Mouse (Mus musculus) liver, embryonic 14.5 days (tissue): ENCODE measurements around the gene Scai. TPM values are rescaled to one million over a fixed set of nuclear protein-coding genes. Genes with fewer than 3 reads are reported as not detected.

ENCODE experiments used
- ATAC-seq: fragments of 200-750 bp; cut with Nextera tagmentation; 2 replicates; pipeline ENCODE4 v1.8.0; 2017; ENCODE audit warnings: moderate number of reproducible peaks, mild to moderate bottlenecking, moderate library complexity; ENCODE audit not compliant: insufficient read depth
- DNase-seq, 3 experiments: peaks; one replicate each; pipeline ENCODE4 v3.0.0-alpha.2; 2012 to 2013; ENCODE audit warnings: low read depth in 3 of 3, low spot score in 3 of 3
- H3K27ac ChIP-seq: fragments of 300-500 bp; sonication (generic); 2 replicates; pipeline ENCODE4 v1.5.1; 2014; ENCODE audit warnings: moderate library complexity, mild to moderate bottlenecking, control low read depth, inconsistent platforms
- H3K27me3 ChIP-seq: fragments of 300-500 bp; sonication (generic); 2 replicates; pipeline ENCODE4 v1.6.1; 2014; ENCODE audit warnings: mild to moderate bottlenecking, low read length, moderate library complexity; ENCODE audit not compliant: control insufficient read depth, insufficient read depth
- H3K36me3 ChIP-seq: fragments of 300-500 bp; sonication (generic); replicated peaks from 2 replicates; pipeline ENCODE4 v1.6.1; 2014; ENCODE audit warnings: low read depth; ENCODE audit not compliant: control insufficient read depth, insufficient read depth
- H3K4me1 ChIP-seq, 2 experiments: fragments of 200-500 bp in 1 of 2; fragments of 300-500 bp in 1 of 2; sonication (generic) in 1 of 2; replicated peaks; 2 replicates each; pipeline ENCODE4 v1.6.1; 2012 to 2014; ENCODE audit warnings: antibody characterized with exemption in 1 of 2, inconsistent platforms in 1 of 2, low read length in 1 of 2; ENCODE audit not compliant: control insufficient read depth in 2 of 2, insufficient read depth in 2 of 2
- H3K4me2 ChIP-seq: fragments of 300-500 bp; sonication (generic); 2 replicates; pipeline ENCODE4 v1.6.1; 2014; ENCODE audit warnings: low read depth, mild to moderate bottlenecking, control low read depth, moderate library complexity
- H3K4me3 ChIP-seq, 2 experiments: fragments of 200-500 bp in 1 of 2; fragments of 300-500 bp in 1 of 2; sonication (generic) in 1 of 2; 2 replicates each; pipeline ENCODE4 v1.5.1; 2012 to 2014; ENCODE audit warnings: low read depth in 2 of 2, low read length in 2 of 2, mild to moderate bottlenecking in 2 of 2, control low read depth in 1 of 2, inconsistent platforms in 1 of 2, moderate library complexity in 1 of 2; ENCODE audit not compliant: insufficient read depth in 1 of 2
- H3K9ac ChIP-seq: fragments of 300-500 bp; sonication (generic); replicated peaks from 2 replicates; pipeline ENCODE4 v1.6.1; 2014; ENCODE audit warnings: mild to moderate bottlenecking, control low read depth, moderate library complexity
- H3K9me3 ChIP-seq: fragments of 300-500 bp; sonication (generic); 2 replicates; pipeline ENCODE4 v1.6.1; 2016; ENCODE audit warnings: low read length, mixed read lengths; ENCODE audit not compliant: control insufficient read depth
- CTCF ChIP-seq: IDR thresholded peaks from 2 replicates; pipeline ENCODE4 v1.5.1; 2016; ENCODE audit warnings: antibody characterized with exemption, low read depth, control low read depth
- EP300 ChIP-seq: IDR thresholded peaks from 2 replicates; pipeline ENCODE4 v1.6.1; 2016; ENCODE audit warnings: antibody characterized with exemption, low read depth
- WGBS: fragments of 180-500 bp; shearing (Covaris S2); extraction: QIAGEN DNeasy Blood & Tissue Kit; methylation state at CpG from one replicate; pipeline ENCODE4 v1.1.7; 2014; ENCODE audit not compliant: insufficient replicate concordance; 5-methylcytosine and 5-hydroxymethylcytosine counted together
- polyA plus RNA-seq, 2 experiments: library from polyadenylated mRNA; depleted of rRNA in 1 of 2; stranded (reverse) in 1 of 2; unstranded in 1 of 2; fragments of >200 nt; fragmentation: Nextera tagmentation in 1 of 2; extraction: Ambion mirVana in 1 of 2; gene quantifications; 2 replicates each; pipeline versions ENCODE4 v1.2.1 to v1.2.3; 2012 to 2014

Gene Scai
- polyA plus RNA-seq, 2 experiments = 0.98 to 1.1 TPM

DNA sequence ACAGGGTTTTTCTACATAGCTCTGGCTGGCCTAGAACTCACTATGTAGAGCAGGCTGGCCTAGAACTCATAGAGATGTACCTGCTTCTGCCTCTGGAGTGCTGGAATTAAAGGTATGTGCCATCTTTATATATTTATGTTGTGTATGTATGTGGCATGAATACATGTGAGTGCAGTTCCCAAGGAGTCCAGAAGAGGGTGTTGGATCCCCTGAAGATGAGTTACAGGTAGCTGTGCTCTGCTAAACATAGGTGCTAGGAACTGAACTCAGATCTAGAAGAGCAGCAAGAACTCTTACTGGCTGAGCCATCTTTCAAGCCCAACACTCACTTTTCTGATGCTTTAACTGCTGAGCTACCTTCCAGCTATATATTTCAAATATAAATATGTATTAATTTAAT, 92.5 kb downstream of the Scai start:
- Histone ChIP-seq H3K27ac (no peak overlapping the region), H3K27me3 (no peaks in the 10 kb centered on the region), H3K4me1 (no peaks in the 10 kb centered on the region), H3K9ac (no peak overlapping the region), H3K4me3 (no peak overlapping the region), H3K9me3 (no peaks in the 10 kb centered on the region), H3K4me2 (no peak overlapping the region), H3K36me3 (no peaks in the 10 kb centered on the region; the same call in 1 of the 2 replicates)
- DNase-seq = peak; percentile 19 to 22 (median 20)
- no peak for ATAC-seq
- TF ChIP-seq CTCF (peak; percentile 54), EP300 (no peak)

DNA sequence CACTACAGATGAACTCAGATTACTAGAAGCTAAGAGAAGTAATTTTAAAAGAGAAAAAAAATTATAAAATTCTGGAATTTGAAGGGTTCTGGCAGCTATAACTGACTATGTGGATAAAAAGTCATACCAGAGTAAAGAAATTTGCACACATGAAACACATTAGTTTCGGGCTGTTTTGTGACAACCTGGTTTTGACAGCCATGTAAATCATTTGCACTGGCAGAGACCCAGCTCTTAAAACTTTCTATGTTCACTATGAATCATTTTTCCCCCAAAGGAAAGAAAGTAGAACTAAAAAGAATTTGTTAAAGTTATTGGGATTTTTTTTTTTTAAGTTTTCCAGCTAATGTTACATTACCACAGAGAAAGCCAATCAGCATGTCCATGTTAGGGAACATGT, 98.6 kb downstream of the Scai start:
- 83% methylated on average over 1 of the region's 1 CpGs for WGBS
- H3K4me3 ChIP-seq = no peak overlapping the region
- no peaks in the 10 kb centered on the region; the same call in 1 of the 2 replicates for H3K36me3 ChIP-seq
- no peak overlapping the region for H3K27ac ChIP-seq
- H3K9me3 ChIP-seq = no peaks in the 10 kb centered on the region
- H3K4me1 ChIP-seq = no peaks in the 10 kb centered on the region
- TF ChIP-seq EP300 (no peak), CTCF (no peak)
- DNase-seq = no peak
- H3K9ac ChIP-seq = no peak overlapping the region
- no peak for ATAC-seq
- no peak overlapping the region for H3K4me2 ChIP-seq
- no peaks in the 10 kb centered on the region for H3K27me3 ChIP-seq

DNA sequence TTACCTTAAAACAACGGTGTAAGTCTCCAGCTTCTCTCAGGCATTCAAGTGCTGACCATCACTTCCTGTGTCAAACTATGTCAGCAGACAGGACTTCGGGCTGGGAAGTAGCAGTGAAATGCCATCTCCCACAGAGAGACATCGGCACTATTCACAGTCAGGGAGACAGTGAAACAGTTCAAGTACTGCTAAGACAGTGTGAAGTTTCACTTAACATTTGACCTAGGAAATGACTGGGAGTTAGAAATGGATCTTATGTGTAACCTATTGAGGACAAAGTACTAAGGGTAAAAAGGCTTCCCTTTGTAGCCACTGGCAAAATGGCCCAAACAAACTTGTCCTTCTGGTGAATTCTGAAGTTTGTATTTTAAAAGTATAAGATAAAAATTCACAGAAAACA, 107.8 kb downstream of the Scai start:
- Histone ChIP-seq H3K9ac (no peak overlapping the region), H3K4me1 (no peaks in the 10 kb centered on the region), H3K4me3 (no peak overlapping the region), H3K4me2 (no peak overlapping the region), H3K36me3 (no peaks in the 10 kb centered on the region; the same call in 1 of the 2 replicates), H3K9me3 (no peaks in the 10 kb centered on the region), H3K27ac (no peak overlapping the region), H3K27me3 (no peaks in the 10 kb centered on the region)
- no peak for TF ChIP-seq EP300
- no peak for TF ChIP-seq CTCF
- no peak for DNase-seq
- no peak for ATAC-seq
- 69% methylated on average over 3 of the region's 3 CpGs for WGBS

GRCm38 (mm10) chr2:39070666-39071065, 119.9 kb downstream of the Scai start:
- Histone ChIP-seq H3K4me1 (no peaks in the 10 kb centered on the region), H3K9ac (no peak overlapping the region), H3K27ac (no peak overlapping the region), H3K9me3 (no peaks in the 10 kb centered on the region), H3K27me3 (no peaks in the 10 kb centered on the region), H3K4me3 (no peak overlapping the region), H3K36me3 (no peaks in the 10 kb centered on the region), H3K4me2 (no peak overlapping the region)
- TF ChIP-seq CTCF = no peak
- no peak for TF ChIP-seq EP300
- DNase-seq = no peak
- ATAC-seq = no peak

DNA sequence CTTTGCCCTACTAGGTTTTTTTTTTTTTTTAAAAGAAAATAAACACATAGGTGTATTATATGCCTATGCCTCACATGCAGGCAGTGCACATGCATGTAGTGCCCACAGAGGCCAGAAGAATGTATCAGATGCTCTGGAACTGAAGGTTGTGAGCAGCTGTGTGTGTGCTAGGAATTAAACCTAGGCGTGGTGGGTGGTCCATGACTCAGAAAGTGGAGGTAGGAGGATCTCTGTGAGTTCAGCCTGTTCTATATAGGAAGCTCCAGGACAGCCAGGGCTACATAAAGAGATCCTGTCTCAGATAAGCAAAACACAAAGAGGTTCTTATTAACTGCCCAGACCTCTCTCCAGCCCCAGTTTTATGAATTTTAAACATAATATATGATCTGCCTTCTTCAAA, 121.4 kb downstream of the Scai start:
- DNase-seq (no peak), ATAC-seq (no peak)
- no peak overlapping the region for H3K4me3 ChIP-seq
- H3K27ac ChIP-seq = no peak overlapping the region
- H3K9ac ChIP-seq = no peak overlapping the region
- 24% methylated on average over 1 of the region's 1 CpGs for WGBS
- H3K27me3 ChIP-seq = no peaks in the 10 kb centered on the region
- H3K4me2 ChIP-seq = no peak overlapping the region
- H3K36me3 ChIP-seq = no peaks in the 10 kb centered on the region
- peaks cover 2 to 3% of the 10 kb centered on the region in 2 experiments; a peak in 3 of 4 replicates for H3K4me1 ChIP-seq
- TF ChIP-seq EP300 = no peak
- no peak for TF ChIP-seq CTCF
- no peaks in the 10 kb centered on the region for H3K9me3 ChIP-seq
